Mouse (Mus musculus) G1E-ER4 (cell line): Measurements from ENCODE around the gene Cbln1. TPM values are rescaled to one million over a fixed set of nuclear protein-coding genes. Genes with fewer than 3 reads are reported as not detected.

Experiments
- GATA1 ChIP-seq: IDR thresholded peaks from one replicate; pipeline ENCODE4 v1.8.0; 2012; ENCODE audit warnings: low read length, inconsistent platforms
- polyA plus RNA-seq: library from polyadenylated mRNA; stranded (reverse); fragments of >175 nt; gene quantifications from 2 replicates; pipeline ENCODE4 v1.2.3, GENCODE M21; 2012

Gene Cbln1
- polyA plus RNA-seq, 1 experiment, result not detected

- no peak for TF ChIP-seq GATA1
Measured at GRCm38 (mm10) chr8:87434592-87434991, 37.8 kb downstream of the Cbln1 start.

GRCm38 (mm10) chr8:87427188-87427587 lies 45.2 kb downstream of the Cbln1 start:
- no peak for TF ChIP-seq GATA1

DNA sequence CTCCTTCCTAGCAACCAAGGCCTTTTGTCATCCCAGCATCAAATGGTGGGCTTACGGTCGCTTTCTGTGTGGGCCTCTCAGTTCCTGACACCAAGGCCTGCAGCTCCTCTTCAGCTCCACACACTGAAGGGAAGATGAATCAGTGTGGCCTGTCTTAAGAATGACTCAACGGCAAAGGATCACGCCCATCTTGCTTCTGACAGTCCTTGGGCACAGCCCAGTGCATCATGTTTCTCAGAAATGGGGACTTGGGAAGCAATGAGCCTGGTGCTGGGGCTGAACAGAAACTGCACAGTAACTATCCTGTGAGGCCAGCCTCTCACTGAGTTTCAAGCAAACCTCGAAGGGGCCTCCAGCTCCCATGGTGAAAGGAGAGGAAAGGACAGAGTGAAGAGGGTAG lies 47.7 kb downstream of the Cbln1 start:
- no peak for TF ChIP-seq GATA1

DNA sequence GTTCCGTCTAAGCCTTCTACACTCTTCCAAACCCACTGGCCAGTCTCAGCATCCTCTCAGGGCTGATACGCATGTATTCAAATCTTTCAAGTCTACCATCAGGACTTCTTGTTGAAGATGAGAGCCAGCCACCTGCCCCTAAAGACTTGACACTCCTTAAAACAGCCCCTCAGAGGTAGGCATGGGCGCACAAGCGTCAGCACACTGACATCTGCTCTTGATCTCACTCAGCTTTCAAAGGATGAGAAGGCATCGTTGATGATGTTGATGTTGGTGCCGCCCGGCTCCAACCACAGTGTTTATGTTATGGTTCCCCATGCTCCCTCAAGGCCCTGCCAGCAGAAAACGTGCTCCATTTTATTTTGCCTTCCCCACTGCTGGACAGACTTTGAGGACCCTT lies 50.7 kb downstream of the Cbln1 start:
- no peak for TF ChIP-seq GATA1

Other genes with a start within 250 kb of the Cbln1 start
- gene 4933402J07Rik, start 91.2 kb upstream of the Cbln1 start, polyA plus RNA-seq, result not detected in 2 replicates